Mouse (Mus musculus) NIH3T3 (cell line): ENCODE results near the gene Lrp10.

ENCODE experiments used
- DNase-seq: peaks from one replicate; pipeline ENCODE4 v3.0.0-alpha.2; 2012; ENCODE audit warnings: low read depth

The Lrp10 gene

DNA sequence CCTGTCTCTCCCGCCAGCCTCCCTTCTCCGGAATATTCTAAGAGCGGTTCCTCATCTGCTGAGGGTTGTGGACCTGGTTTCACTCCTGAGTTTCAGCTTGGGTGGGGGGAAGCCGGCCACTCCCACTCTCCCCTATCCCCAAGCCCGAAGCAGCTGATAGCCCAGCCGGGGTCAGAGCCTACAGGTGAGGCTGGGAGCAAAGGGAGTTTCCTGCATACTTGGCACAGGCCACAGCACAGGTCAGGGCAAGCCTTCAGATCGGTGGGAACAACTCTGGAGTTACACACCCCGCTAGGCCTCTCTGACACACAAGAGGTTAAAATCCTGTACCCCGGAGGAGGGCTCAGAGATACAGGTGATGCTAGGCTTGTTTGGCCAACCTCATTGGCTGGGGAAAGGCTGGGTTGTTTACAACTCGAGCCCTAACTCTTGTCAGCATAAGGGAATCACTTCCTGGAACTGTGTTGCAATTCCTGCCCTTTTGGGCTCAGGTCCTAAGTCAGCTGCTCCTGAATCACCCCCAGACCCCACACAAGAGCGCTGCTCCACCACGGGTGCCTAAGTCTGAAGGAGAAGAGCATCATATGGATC lies 29.9 kb upstream of the Lrp10 start:
- peak; percentile 69 for DNase-seq

- DNase-seq = peak; percentile 76
These were observed 28.6 kb upstream of the Lrp10 start for GRCm38 (mm10) chr14:54435194-54435918.

DNA sequence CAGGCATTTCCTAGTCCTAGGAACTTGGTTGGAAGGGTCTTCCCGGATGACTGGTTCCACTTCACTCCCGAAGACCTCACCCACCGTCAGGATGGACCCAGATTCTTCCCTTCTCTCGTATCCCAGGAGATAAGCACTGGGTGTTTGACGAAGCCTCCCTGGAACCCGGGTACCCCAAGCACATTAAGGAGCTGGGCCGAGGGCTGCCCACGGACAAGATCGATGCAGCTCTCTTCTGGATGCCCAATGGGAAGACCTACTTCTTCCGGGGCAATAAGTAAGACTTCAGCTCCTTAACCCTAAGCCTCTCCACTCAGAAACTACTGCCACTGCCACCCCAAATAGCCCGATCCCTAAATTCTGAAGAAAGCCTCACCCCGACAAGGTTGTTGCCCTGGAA lies 24.8 kb upstream of the Lrp10 start:
- no peak for DNase-seq

- DNase-seq = no peak
These were observed 24.3 kb upstream of the Lrp10 start for GRCm38 (mm10) chr14:54439610-54440009.

GRCm38 (mm10) chr14:54440538-54440937 lies 23.4 kb upstream of the Lrp10 start:
- no peak for DNase-seq

- peak; percentile 44 for DNase-seq
These were observed 22.6 kb upstream of the Lrp10 start for GRCm38 (mm10) chr14:54441365-54441764.

GRCm38 (mm10) chr14:54442548-54442947 lies 21.4 kb upstream of the Lrp10 start:
- no peak for DNase-seq

DNA sequence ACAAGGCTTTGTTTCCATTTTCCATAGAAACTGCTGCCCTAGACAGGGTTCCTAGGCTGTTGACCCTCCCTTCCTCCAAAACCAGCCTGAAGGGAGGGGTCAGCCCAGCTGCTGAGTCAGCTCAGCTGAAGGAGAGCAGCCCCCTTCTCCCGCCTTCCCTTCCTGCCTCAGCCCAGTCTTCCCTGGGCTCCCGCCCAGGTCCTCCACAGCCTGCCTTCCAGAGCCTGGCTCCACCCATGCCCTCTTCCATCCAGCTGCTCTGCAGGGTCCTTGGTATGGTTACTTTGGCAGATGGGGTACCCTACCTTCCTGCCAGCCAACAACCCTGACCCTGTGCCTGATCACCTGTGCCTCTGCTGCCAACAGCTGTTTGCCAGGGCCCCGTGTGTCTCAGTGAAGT lies 20.7 kb upstream of the Lrp10 start:
- DNase-seq = peak; percentile 95

DNA sequence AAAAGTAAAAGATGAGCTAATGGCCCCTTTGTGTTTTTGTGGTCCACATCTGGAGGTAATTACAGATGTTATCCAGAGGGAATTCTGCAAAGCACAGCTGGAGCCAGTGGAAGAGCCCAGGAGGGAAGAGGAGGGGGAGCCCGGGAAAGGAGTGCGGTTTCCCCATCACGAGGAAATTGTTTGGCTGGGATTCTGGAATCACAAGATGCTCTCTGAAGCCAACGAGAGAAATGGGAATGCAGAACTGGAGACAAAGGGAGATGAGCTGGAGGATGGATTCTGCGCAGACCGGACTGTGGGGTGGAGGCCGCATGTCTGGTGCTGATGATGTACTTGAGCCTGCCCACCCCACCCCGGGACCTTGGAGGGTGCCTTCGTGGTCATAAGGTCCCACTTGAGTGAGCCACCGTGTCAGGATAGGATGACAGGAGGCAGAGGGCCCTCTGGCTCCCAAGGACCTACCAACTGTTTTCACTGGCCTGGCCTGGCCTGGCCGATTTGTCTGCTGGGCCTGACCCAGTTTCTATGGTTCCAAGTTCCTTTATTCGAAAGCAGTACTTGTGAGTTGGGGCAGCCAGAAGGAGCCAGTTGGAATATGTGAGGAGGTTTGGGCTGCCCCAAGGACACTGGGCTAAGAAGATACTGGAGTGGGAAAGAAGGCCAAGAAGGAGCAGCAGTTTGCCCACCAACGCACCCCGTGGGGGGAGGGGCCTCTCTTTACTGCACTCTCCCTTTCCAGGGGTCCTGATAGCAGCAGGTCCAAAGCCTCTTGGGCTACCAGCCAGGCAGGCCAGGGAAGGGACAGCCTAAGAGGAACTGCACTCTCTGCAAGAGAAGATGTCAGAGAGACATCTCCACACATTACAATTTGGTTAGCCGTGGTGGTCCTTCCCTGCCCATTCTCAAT lies 20.0 kb upstream of the Lrp10 start:
- peak; percentile 96 for DNase-seq

DNA sequence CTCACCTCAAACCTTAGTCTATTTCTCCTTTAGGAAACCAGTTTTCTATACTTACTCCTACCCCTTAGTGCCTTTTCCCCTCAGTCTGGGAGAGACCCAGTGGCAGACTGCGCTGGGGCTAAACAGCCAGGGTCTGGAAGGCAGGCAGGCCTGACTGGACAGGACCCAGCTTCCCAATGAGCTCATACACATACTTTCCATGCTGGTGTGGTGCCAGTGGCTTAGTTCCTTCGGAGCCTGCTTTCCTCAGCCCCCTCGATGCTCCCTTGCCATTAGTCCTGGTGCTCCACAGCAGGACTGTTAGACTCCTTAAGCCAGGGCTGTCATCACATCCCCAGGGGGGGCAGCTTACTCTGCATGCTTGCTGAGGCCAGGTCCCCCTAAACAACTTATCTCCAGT lies 18.5 kb upstream of the Lrp10 start:
- peak; percentile 93 for DNase-seq

- DNase-seq = no peak
These were observed 10.4 kb upstream of the Lrp10 start for GRCm38 (mm10) chr14:54453566-54453965.

DNA sequence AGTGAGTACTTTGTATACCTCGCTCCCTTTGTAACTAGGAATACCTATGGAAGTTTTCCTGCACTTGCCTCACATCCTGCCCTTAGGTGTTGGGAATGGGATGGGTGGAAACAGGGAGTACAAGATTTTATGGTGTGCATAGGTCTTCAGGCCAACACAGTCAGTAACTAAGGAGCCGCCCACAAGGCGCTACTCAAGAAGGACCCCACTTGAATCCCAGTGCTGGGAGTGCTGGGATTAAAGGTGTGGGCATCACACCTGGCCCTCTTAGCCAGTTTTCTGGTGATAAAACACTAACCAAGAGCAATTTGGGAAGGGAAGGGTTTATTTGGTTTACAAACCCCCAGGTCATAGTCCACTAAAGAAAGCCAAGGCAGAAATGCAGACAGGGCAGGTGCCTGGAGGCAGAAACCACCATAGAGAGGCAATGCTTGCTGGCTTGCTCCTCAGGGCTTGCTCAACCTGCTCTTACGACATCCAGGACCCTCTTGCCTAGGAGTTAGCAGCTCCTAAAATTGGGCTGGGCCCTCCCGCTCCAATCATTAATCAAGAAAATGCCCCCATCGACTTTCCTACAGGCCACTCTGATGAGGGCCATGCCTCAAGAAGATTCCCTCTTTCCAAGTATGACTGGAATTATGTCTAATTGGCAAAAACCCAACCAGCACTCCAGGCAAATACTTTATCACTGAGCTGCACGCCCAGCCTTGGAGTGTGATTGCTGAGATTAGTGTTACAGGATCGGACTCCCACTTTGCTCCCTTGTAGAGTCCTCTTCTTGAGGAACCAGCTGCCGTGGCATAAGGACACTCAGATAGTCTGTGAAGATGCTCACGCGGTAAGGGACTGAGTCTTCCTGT lies 9.0 kb upstream of the Lrp10 start:
- DNase-seq = no peak

- no peak for DNase-seq
These were observed 5.9 kb upstream of the Lrp10 start for GRCm38 (mm10) chr14:54457907-54458569.

GRCm38 (mm10) chr14:54462146-54462545 lies 1.8 kb upstream of the Lrp10 start:
- DNase-seq = no peak

GRCm38 (mm10) chr14:54463108-54463958 lies 604 bp upstream of the Lrp10 start:
- DNase-seq = no peak

DNA sequence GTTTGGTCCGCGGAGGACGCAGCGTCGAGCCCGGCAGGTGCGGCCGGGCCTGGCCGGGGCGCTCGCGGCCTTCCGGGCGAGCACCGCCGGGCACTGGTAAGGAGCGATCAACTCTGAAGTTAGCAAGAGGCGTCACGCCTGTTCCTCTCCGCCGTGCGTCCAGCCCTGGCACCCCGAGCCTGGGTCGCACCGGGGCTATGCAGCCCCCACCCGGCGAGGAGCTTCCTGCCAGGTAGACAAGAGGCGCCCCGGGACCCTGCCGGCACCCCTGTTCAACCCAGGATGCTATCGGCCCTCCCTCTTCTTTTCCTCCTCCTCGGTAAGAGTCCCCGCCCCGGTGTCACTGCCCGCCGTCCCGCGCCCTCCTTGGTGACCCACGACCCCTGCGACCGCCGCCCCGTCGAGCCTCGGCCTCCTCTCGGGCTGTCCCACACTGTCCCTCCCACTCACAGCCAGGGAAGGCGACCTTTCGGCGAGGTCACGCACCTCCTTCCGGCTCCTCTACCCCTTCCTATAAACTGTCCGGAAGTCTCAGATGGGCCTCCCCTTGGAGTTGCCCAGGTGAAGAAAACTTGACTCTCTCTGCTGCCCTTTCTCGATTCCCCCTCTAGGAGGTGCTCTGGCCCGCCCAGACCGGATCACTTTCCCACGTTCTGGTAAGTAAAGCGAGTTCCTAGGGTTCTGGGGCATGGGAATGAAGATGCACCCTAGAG lies 512 bp downstream of the Lrp10 start:
- DNase-seq = peak; percentile 82

GRCm38 (mm10) chr14:54471467-54471866 lies 7.5 kb downstream of the Lrp10 start:
- no peak for DNase-seq

DNA sequence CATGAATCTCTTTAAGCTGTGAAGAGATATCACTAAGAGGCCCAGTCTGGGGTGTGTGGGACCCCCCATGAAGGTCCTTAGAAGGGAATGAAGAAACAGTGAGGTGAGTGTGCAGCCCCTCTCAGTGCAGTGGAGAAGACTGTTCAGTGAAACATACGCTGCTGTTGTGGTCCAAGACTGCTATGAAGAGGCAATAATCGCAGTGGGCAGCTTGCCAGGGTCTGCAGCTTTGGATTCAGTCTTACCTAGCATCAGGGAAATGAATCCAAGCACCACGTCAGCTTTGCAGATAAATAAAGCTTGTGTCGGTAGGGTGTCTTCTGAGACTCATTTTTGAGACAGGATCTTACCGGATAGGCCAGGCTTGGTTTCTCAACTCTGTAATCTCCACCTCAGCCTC lies 8.7 kb downstream of the Lrp10 start:
- DNase-seq = peak; percentile 34

GRCm38 (mm10) chr14:54474744-54475143 lies 10.8 kb downstream of the Lrp10 start:
- no peak for DNase-seq
